Mouse (Mus musculus) limb, embryonic 14.5 days (tissue): ENCODE measurements around the gene Lsm14a. TPM values are rescaled to one million over a fixed set of nuclear protein-coding genes. Genes with fewer than 3 reads are reported as not detected.

Source experiments
- ATAC-seq: fragments of 200-750 bp; cut with Nextera tagmentation; 2 replicates; pipeline ENCODE4 v1.8.0; 2017; ENCODE audit warnings: low read depth, moderate number of reproducible peaks, moderate TSS enrichment; ENCODE audit not compliant: low FRiP score
- DNase-seq: peaks from one replicate; pipeline ENCODE4 v3.0.0-alpha.2; 2015; ENCODE audit warnings: low spot score
- H3K27ac ChIP-seq: fragments of 300-500 bp; sonication (generic); replicated peaks from 2 replicates; pipeline ENCODE4 v1.5.1; 2014; ENCODE audit warnings: low read depth, mild to moderate bottlenecking, low read length, moderate library complexity, mixed read lengths
- H3K27me3 ChIP-seq: fragments of 300-500 bp; sonication (generic); 2 replicates; pipeline ENCODE4 v1.6.1; 2014; ENCODE audit warnings: low read length, mixed read lengths; ENCODE audit not compliant: control insufficient read depth, insufficient read depth
- H3K36me3 ChIP-seq: fragments of 300-500 bp; sonication (generic); 2 replicates; pipeline ENCODE4 v1.6.1; 2014; ENCODE audit warnings: mild to moderate bottlenecking, low read length, moderate library complexity, mixed read lengths; ENCODE audit not compliant: control insufficient read depth, insufficient read depth
- H3K4me1 ChIP-seq: fragments of 300-500 bp; sonication (generic); 2 replicates; pipeline ENCODE4 v1.6.1; 2014; ENCODE audit warnings: antibody characterized with exemption, low read length, mixed read lengths; ENCODE audit not compliant: control insufficient read depth, insufficient read depth
- H3K4me2 ChIP-seq: fragments of 300-500 bp; sonication (generic); replicated peaks from 2 replicates; pipeline ENCODE4 v1.6.1; 2014; ENCODE audit warnings: low read depth, mild to moderate bottlenecking, low read length, moderate library complexity; ENCODE audit not compliant: severe bottlenecking
- H3K4me3 ChIP-seq: fragments of 300-500 bp; sonication (generic); replicated peaks from 2 replicates; pipeline ENCODE4 v1.5.1; 2014; ENCODE audit warnings: low read length
- H3K9ac ChIP-seq: fragments of 300-500 bp; sonication (generic); 2 replicates; pipeline ENCODE4 v1.6.1; 2014; ENCODE audit warnings: mild to moderate bottlenecking, low read depth, low read length, moderate library complexity; ENCODE audit not compliant: severe bottlenecking
- H3K9me3 ChIP-seq: fragments of 300-500 bp; sonication (generic); 2 replicates; pipeline ENCODE4 v1.6.1; 2016; ENCODE audit warnings: low read length; ENCODE audit not compliant: control insufficient read depth
- POLR2A ChIP-seq: fragments of 200-500 bp; IDR thresholded peaks from 2 replicates; pipeline ENCODE4 v1.8.0; 2012; ENCODE audit warnings: inconsistent platforms, mild to moderate bottlenecking, moderate library complexity, borderline replicate concordance; ENCODE audit not compliant: insufficient read depth, insufficient read length; ENCODE audit errors: extremely low read depth
- WGBS: fragments of 180-500 bp; shearing (Covaris S2); extraction: QIAGEN DNeasy Blood & Tissue Kit; methylation state at CpG from one replicate; pipeline ENCODE4 v1.1.7; 2014; 5-methylcytosine and 5-hydroxymethylcytosine counted together
- polyA plus RNA-seq, 2 experiments: library from polyadenylated mRNA; depleted of rRNA in 1 of 2; stranded (reverse) in 1 of 2; unstranded in 1 of 2; fragments of >200 nt; fragmentation: Nextera tagmentation in 1 of 2; extraction: Ambion mirVana in 1 of 2; gene quantifications; 2 replicates each; pipeline versions ENCODE4 v1.2.1 to v1.2.3; 2012 to 2014

Gene Lsm14a
- polyA plus RNA-seq, 2 experiments = 65.8 to 87.0 TPM

- Histone ChIP-seq H3K36me3 (no peaks in the 10 kb centered on the region), H3K27me3 (no peaks in the 10 kb centered on the region), H3K4me1 (peaks cover 22% of the 10 kb centered on the region), H3K27ac (peak overlapping the region; percentile 100), H3K4me2 (peak overlapping the region; percentile 86), H3K4me3 (peak overlapping the region; percentile 96), H3K9me3 (no peaks in the 10 kb centered on the region), H3K9ac (peak overlapping the region; percentile 99)
- TF ChIP-seq POLR2A = no peak
- ATAC-seq (peak; percentile 34), DNase-seq (peak; percentile 22)
- WGBS = under 1% methylated on average over 50 of the region's 64 CpGs
These were observed 4.5 kb downstream of the Lsm14a start for GRCm38 (mm10) chr7:34388445-34389276.

- 3% methylated on average over 5 of the region's 5 CpGs for WGBS
These were observed 5.2 kb downstream of the Lsm14a start for GRCm38 (mm10) chr7:34387784-34388444.

GRCm38 (mm10) chr7:34382803-34383202, 10.3 kb downstream of the Lsm14a start:
- 71% methylated on average over 1 of the region's 1 CpGs for WGBS
- TF ChIP-seq POLR2A = no peak
- no peaks in the 10 kb centered on the region for H3K9me3 ChIP-seq
- DNase-seq (no peak), ATAC-seq (no peak)
- no peaks in the 10 kb centered on the region for H3K27me3 ChIP-seq
- H3K9ac ChIP-seq = no peak overlapping the region
- H3K4me2 ChIP-seq = no peak overlapping the region
- H3K4me3 ChIP-seq = no peak overlapping the region
- H3K4me1 ChIP-seq = peaks cover 10% of the 10 kb centered on the region
- no peaks in the 10 kb centered on the region for H3K36me3 ChIP-seq
- no peak overlapping the region for H3K27ac ChIP-seq

More at GRCm38 (mm10) chr7:34387784-34388444, 5.2 kb downstream of the Lsm14a start:
- Histone ChIP-seq H3K9ac (peak overlapping the region; percentile 99), H3K36me3 (no peaks in the 10 kb centered on the region), H3K27me3 (no peaks in the 10 kb centered on the region), H3K4me2 (peak overlapping the region; percentile 86), H3K9me3 (no peaks in the 10 kb centered on the region), H3K4me1 (peaks cover 22% of the 10 kb centered on the region), H3K27ac (peak overlapping the region; percentile 100; the same call in 1 of the 2 replicates), H3K4me3 (peak overlapping the region; percentile 96)
- DNase-seq (no peak), ATAC-seq (no peak)
- no peak for TF ChIP-seq POLR2A

- no peak for DNase-seq
- H3K9ac ChIP-seq = no peak overlapping the region
- WGBS = 88% methylated on average over 5 of the region's 5 CpGs
- no peak for TF ChIP-seq POLR2A
- ATAC-seq = no peak
- H3K9me3 ChIP-seq = no peaks in the 10 kb centered on the region
- no peaks in the 10 kb centered on the region for H3K36me3 ChIP-seq
- no peak overlapping the region for H3K27ac ChIP-seq
- no peaks in the 10 kb centered on the region for H3K27me3 ChIP-seq
- H3K4me2 ChIP-seq = no peak overlapping the region
- H3K4me3 ChIP-seq = no peak overlapping the region
- peaks cover 2% of the 10 kb centered on the region for H3K4me1 ChIP-seq
These were observed 11.4 kb downstream of the Lsm14a start for GRCm38 (mm10) chr7:34381733-34382132.

- Histone ChIP-seq H3K4me3 (no peak overlapping the region), H3K4me1 (no peaks in the 10 kb centered on the region), H3K36me3 (peaks cover under 1% of the 10 kb centered on the region; the same call in 1 of the 2 replicates), H3K9me3 (no peaks in the 10 kb centered on the region), H3K27ac (no peak overlapping the region), H3K4me2 (no peak overlapping the region), H3K9ac (no peak overlapping the region), H3K27me3 (no peaks in the 10 kb centered on the region)
- no peak for TF ChIP-seq POLR2A
- ATAC-seq (no peak), DNase-seq (no peak)
- WGBS = 77% methylated on average over 3 of the region's 3 CpGs
These were observed 12.8 kb downstream of the Lsm14a start for GRCm38 (mm10) chr7:34380311-34380710.
